Mouse (Mus musculus) heart, embryonic 11.5 days (tissue): ENCODE data around the gene Sema5a. TPM values are rescaled to one million over a fixed set of nuclear protein-coding genes. Genes with fewer than 3 reads are reported as not detected.

ENCODE experiments used
- ATAC-seq: fragments of 200-750 bp; cut with Nextera tagmentation; replicated peaks from 2 replicates; pipeline ENCODE4 v1.8.0; 2017; ENCODE audit warnings: moderate library complexity; ENCODE audit not compliant: insufficient number of reproducible peaks, low FRiP score, low TSS enrichment
- H3K27ac ChIP-seq: fragments of 300-500 bp; sonication (generic); 2 replicates; pipeline ENCODE4 v1.5.1; 2014; ENCODE audit warnings: mild to moderate bottlenecking, low read depth, low read length
- H3K27me3 ChIP-seq: fragments of 300-500 bp; sonication (generic); 2 replicates; pipeline ENCODE4 v1.6.1; 2014; ENCODE audit warnings: mild to moderate bottlenecking, low read length, mixed read lengths; ENCODE audit not compliant: control insufficient read depth, insufficient read depth
- H3K36me3 ChIP-seq: fragments of 300-500 bp; sonication (generic); 2 replicates; pipeline ENCODE4 v1.6.1; 2014; ENCODE audit warnings: mild to moderate bottlenecking, low read length, moderate library complexity, mixed read lengths; ENCODE audit not compliant: control insufficient read depth, insufficient read depth
- H3K4me1 ChIP-seq: fragments of 300-500 bp; sonication (generic); 2 replicates; pipeline ENCODE4 v1.6.1; 2014; ENCODE audit warnings: low read length; ENCODE audit not compliant: control insufficient read depth, insufficient read depth
- H3K4me2 ChIP-seq: fragments of 300-500 bp; sonication (generic); 2 replicates; pipeline ENCODE4 v1.6.1; 2014; ENCODE audit warnings: mild to moderate bottlenecking, moderate library complexity
- H3K4me3 ChIP-seq: fragments of 300-500 bp; sonication (generic); 2 replicates; pipeline ENCODE4 v1.5.1; 2014; ENCODE audit warnings: low read depth, low read length
- H3K9ac ChIP-seq: fragments of 300-500 bp; sonication (generic); 2 replicates; pipeline ENCODE4 v1.6.1; 2014; ENCODE audit warnings: mild to moderate bottlenecking, low read depth, low read length, moderate library complexity
- H3K9me3 ChIP-seq: fragments of 300-500 bp; sonication (generic); replicated peaks from 2 replicates; pipeline ENCODE4 v1.6.1; 2016; ENCODE audit warnings: low read length; ENCODE audit not compliant: control insufficient read depth
- WGBS: fragments of 180-500 bp; shearing (Covaris S2); extraction: QIAGEN DNeasy Blood & Tissue Kit; methylation state at CpG from one replicate; pipeline ENCODE4 v1.1.7; 2014; ENCODE audit not compliant: insufficient replicate concordance; 5-methylcytosine and 5-hydroxymethylcytosine counted together
- polyA plus RNA-seq: library from polyadenylated mRNA; unstranded; fragments of >200 nt; fragmentation: Nextera tagmentation; extraction: Ambion mirVana; gene quantifications from 2 replicates; pipeline ENCODE4 v1.2.1, GENCODE M21; 2014

Gene Sema5a
- polyA plus RNA-seq, 1 experiment from 2014 or later: 3.8 TPM

DNA sequence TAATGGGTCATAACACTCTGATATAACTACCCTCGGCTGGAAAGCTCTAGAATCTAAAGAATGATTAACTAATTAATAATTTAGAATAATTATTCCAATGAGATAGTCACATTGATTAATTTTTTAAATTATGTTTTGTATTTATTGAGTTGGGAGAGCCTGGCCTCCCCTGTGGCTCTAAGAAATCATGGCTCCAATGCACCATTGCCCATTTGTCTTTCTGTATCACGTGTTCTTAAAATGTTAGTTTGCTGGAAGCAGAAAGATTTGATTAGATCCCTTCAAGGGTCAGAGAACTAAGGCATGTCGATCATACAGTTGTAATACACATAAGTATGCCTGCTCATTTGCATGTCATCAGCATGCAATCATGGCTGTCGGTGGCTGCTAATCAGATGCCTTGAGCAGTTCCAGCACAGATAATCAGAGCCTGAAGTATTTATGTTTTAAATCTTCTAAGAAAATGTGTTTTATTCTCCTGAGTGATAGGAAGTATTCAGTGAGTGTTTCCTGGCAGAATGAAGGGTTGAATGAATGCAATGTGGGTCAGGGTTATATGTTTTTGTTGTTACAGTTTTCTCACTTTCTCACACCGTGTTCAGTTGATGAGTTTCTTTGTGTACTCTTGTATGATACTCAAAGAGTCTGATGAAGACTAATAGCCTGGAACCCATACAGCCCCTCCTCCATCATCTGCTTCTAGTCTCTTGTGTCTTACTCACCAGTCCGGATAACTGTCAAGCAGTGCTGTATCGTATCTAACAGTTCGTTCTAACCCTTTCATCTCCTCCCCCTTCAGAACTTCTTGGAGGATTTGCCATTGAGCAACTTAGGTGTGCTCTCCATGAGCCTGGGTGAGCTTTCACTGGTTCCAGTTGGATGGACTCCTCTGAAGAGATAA, 240.7 kb downstream of the Sema5a start:
- 82% methylated on average over 8 of the region's 8 CpGs for WGBS
- Histone ChIP-seq H3K9me3 (no peaks in the 10 kb centered on the region), H3K36me3 (no peaks in the 10 kb centered on the region), H3K27me3 (no peaks in the 10 kb centered on the region), H3K27ac (no peak overlapping the region), H3K9ac (no peak overlapping the region), H3K4me2 (no peak overlapping the region), H3K4me3 (no peak overlapping the region), H3K4me1 (peaks cover 9% of the 10 kb centered on the region)
- no peak for ATAC-seq

DNA sequence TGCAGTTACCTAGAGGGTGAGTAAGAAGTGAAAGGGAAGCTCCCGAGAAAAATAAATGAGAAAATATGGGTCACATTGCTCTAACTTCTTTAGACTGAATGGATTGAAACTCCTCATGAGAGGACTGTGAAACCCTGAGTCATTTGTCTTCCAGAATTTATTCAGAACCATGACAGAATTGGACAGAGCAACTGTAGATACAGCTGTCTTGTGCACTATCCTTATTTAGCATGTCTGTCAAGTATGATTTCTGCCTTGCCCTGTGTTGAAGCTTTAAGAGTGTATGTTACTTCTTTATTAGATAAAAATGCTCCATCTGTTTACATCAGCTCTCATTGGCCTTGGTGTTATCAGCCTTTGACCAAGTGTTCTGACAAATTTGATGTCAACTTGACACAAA, 243.4 kb downstream of the Sema5a start:
- Histone ChIP-seq H3K27ac (no peak overlapping the region), H3K4me2 (no peak overlapping the region), H3K9ac (no peak overlapping the region), H3K36me3 (no peaks in the 10 kb centered on the region), H3K9me3 (no peaks in the 10 kb centered on the region), H3K27me3 (no peaks in the 10 kb centered on the region), H3K4me3 (no peak overlapping the region), H3K4me1 (peaks cover 9% of the 10 kb centered on the region)
- no peak for ATAC-seq
- 24% methylated on average over 1 of the region's 1 CpGs for WGBS

DNA sequence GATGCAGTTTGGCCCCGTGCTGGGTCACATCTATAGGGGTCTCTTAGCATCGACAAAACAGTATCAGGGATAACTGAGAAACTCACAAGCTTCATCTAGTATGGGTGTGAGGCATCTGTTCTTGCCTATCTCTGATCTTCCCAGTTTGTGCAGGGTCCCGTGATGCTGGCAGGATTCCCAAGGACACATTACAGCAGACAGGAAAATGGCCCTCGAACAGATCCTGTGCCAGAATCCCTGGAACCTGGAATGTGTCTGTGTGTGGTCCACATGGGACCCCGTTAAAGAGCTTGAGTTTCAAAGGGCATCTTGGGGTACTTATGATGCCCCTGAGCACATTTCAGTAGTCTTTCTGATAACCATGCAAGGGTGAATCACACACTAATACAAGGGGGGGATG, 249.6 kb downstream of the Sema5a start:
- H3K36me3 ChIP-seq: no peaks in the 10 kb centered on the region
- H3K4me1 ChIP-seq: 0 out of 2 replicates have a peak, but pooled peaks cover 5% of the 10 kb centered on the region
- no peak overlapping the region for H3K27ac ChIP-seq
- H3K4me3 ChIP-seq: no peak overlapping the region
- no peak overlapping the region for H3K4me2 ChIP-seq
- WGBS: 64% methylated on average over 5 of the region's 5 CpGs
- no peak for ATAC-seq
- H3K9me3 ChIP-seq: no peaks in the 10 kb centered on the region
- H3K27me3 ChIP-seq: no peaks in the 10 kb centered on the region
- H3K9ac ChIP-seq: no peak overlapping the region

DNA sequence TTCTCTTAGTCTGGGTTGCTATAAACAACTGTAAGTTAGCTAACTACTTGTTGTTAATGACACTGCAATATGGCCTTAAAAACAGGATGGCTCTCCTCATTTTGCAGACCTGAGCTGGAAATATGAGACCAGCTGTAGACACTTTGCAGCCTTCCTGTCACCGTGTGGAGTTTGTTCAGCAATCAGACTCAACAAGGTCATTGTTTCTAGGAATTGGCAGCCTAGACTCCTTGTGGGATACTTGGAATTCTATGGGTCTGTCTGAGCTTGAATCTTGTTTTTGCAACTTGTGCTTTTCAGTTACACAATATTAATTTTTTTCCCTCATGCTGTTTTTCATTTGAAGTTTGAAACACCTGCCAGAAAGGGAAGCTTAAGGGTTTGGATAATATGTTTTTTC, 250.3 kb downstream of the Sema5a start:
- no peak overlapping the region for H3K9ac ChIP-seq
- no peaks in the 10 kb centered on the region for H3K27me3 ChIP-seq
- H3K4me1 ChIP-seq: 0 out of 2 replicates have a peak, but pooled peaks cover 5% of the 10 kb centered on the region
- no peak for ATAC-seq
- WGBS: 23% methylated on average over 1 of the region's 1 CpGs
- H3K4me3 ChIP-seq: no peak overlapping the region
- no peak overlapping the region for H3K27ac ChIP-seq
- H3K36me3 ChIP-seq: no peaks in the 10 kb centered on the region
- no peak overlapping the region for H3K4me2 ChIP-seq
- H3K9me3 ChIP-seq: no peaks in the 10 kb centered on the region

DNA sequence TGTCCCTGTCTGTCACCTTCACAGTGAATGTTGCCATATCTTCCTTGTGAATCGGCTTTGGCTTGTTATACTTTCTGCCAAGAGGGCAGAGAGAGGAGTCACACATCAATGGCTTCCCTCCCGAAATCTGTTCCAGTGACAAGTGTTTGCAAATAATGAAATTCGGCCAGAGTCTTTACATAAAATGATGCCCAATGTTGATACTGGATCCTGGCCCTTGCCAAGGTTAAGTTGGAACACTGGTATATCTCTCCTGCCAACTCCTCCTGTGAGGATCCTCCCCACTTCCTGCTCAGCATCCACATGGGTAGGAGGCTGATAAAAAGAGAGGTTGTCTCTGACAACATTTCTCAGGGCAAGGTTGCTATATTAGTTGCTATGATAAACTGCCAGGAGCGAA, 252.3 kb downstream of the Sema5a start:
- Histone ChIP-seq H3K27me3 (no peaks in the 10 kb centered on the region), H3K4me3 (no peak overlapping the region), H3K27ac (no peak overlapping the region), H3K9me3 (no peaks in the 10 kb centered on the region), H3K4me2 (no peak overlapping the region), H3K4me1 (0 out of 2 replicates have a peak, but pooled peaks cover 5% of the 10 kb centered on the region), H3K36me3 (no peaks in the 10 kb centered on the region), H3K9ac (no peak overlapping the region)
- whole genome bisulfite sequencing: 71% methylated on average over 4 of the region's 4 CpGs
- no peak for ATAC-seq

DNA sequence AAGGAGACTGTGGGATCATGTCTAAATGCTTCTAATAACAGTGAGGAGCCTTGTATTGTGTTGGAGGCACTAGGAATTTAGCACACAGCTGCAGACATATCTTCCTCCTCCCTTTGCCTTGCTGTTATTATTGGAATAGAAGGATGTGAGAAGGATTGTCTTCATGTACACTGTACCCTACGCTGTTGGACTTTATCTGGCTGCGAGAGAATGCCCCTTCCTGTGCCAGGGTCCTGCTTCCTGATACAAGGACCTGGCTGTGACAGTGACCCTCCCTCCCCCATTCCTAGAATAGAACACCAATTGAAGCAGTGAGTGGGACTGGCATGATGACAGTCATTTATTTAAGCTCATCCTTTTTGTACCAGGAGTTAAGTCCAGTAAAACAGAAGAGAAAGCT, 261.3 kb downstream of the Sema5a start:
- no peak overlapping the region for H3K9ac ChIP-seq
- H3K4me2 ChIP-seq: no peak overlapping the region
- no peaks in the 10 kb centered on the region for H3K27me3 ChIP-seq
- no peak overlapping the region for H3K27ac ChIP-seq
- no peak for ATAC-seq
- H3K9me3 ChIP-seq: no peaks in the 10 kb centered on the region
- 45% methylated on average over 2 of the region's 2 CpGs for whole genome bisulfite sequencing
- H3K4me3 ChIP-seq: no peak overlapping the region
- no peaks in the 10 kb centered on the region for H3K36me3 ChIP-seq
- peaks cover 2% of the 10 kb centered on the region; the same call in 1 of the 2 replicates for H3K4me1 ChIP-seq

DNA sequence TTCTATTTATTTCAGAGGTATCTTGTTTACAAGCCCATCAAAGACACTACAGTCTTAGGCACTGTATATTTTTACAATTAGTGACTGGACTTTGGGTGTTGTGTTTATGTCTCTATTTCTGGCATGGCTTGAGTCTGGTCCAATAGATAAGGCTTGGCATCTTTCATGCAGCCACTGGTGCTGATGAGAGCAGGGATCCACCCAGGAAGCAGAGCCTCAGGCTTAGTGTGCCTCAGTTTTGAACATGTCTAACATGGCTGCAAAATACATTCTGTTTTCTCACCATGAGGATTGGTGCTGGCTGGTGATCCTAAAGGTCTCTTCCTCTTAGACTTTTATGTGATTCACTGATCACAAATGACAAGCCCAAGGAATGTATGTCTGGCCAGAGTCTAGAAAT, 263.7 kb downstream of the Sema5a start:
- no peak overlapping the region for H3K27ac ChIP-seq
- H3K9ac ChIP-seq: no peak overlapping the region
- no peaks in the 10 kb centered on the region for H3K27me3 ChIP-seq
- peaks cover 2% of the 10 kb centered on the region; the same call in 1 of the 2 replicates for H3K4me1 ChIP-seq
- no peak overlapping the region for H3K4me2 ChIP-seq
- no peak overlapping the region for H3K4me3 ChIP-seq
- no peak for ATAC-seq
- no peaks in the 10 kb centered on the region for H3K9me3 ChIP-seq
- H3K36me3 ChIP-seq: no peaks in the 10 kb centered on the region

DNA sequence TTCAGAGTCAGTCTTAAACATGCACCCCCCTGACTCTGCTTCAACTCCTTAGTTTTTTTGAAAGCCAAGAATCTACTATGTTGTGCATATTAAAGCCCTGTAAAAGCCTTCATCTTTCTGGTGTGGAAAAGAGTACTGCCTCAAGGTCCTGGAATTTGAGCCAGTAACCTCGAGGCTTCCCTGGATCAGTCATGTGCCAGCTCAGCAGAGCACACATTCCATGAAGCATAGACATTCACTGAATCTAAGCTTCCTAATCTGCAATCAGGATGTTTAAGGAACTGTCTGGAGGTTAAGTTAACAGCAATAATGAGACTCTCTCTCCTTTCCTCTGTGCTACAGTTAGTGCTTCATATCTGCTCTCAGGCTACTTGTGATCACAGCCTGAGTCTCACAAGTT, 270.3 kb downstream of the Sema5a start:
- Histone ChIP-seq H3K9me3 (no peaks in the 10 kb centered on the region), H3K27me3 (no peaks in the 10 kb centered on the region), H3K9ac (no peak overlapping the region), H3K4me3 (no peak overlapping the region), H3K27ac (no peak overlapping the region), H3K4me1 (no peaks in the 10 kb centered on the region), H3K4me2 (no peak overlapping the region), H3K36me3 (no peaks in the 10 kb centered on the region)
- WGBS: 37% methylated on average over 1 of the region's 1 CpGs
- ATAC-seq: no peak

DNA sequence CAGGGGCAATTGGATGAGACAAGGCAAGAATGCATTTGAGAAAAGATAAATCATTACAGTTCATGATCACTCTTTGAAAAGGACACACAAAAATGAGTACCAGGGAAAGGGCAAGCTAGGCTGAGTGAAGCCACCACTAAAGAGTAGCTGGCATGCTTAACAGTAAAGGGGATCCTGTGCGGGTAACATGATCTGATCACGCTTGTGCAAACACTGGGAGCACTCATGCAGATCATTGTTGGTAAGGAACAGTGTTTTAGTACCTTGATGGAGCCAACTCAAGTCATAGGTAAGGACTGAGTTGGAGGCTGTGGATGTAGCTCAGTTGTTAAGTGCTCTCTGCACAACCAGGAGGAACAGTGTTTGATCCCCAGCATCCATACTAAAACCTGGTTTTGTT, 273.3 kb downstream of the Sema5a start:
- Histone ChIP-seq H3K9me3 (no peaks in the 10 kb centered on the region), H3K4me3 (no peak overlapping the region), H3K36me3 (no peaks in the 10 kb centered on the region), H3K9ac (no peak overlapping the region), H3K27ac (no peak overlapping the region), H3K27me3 (no peaks in the 10 kb centered on the region), H3K4me2 (no peak overlapping the region), H3K4me1 (no peaks in the 10 kb centered on the region)
- no peak for ATAC-seq
- WGBS: 84% methylated on average over 2 of the region's 2 CpGs
